Mouse (Mus musculus) MEL (cell line): ENCODE measurements around the gene Nemp1.

Source experiments
- BHLHE40 ChIP-seq: IDR thresholded peaks from 2 replicates; pipeline ENCODE4 v1.6.1; 2012; ENCODE audit warnings: low read depth, mild to moderate bottlenecking, inconsistent platforms, low read length, improper control_type of control experiment, borderline replicate concordance
- CTCF ChIP-seq, 3 experiments: IDR thresholded peaks in 2 of 3; conservative IDR thresholded peaks in 1 of 3; 2 replicates each; pipeline ENCODE4 v1.5.1; 2011 to 2012; ENCODE audit warnings: low read length in 3 of 3, low read depth in 2 of 3, mild to moderate bottlenecking in 2 of 3, improper control_type of control experiment in 1 of 3, inconsistent platforms in 1 of 3, mixed read lengths in 1 of 3, moderate library complexity in 1 of 3; ENCODE audit not compliant: control insufficient read depth in 1 of 3, insufficient read depth in 1 of 3, poor library complexity in 1 of 3, severe bottlenecking in 1 of 3
- EP300 ChIP-seq, 2 experiments: IDR thresholded peaks; 2 replicates each; pipeline ENCODE4 v1.6.1; 2011; ENCODE audit warnings: improper control_type of control experiment in 2 of 2, low read length in 2 of 2, low read depth in 1 of 2, mild to moderate bottlenecking in 1 of 2
- MAX ChIP-seq: IDR thresholded peaks from 2 replicates; pipeline ENCODE4 v1.6.1; 2011; ENCODE audit warnings: low read length, improper control_type of control experiment
- POLR2A ChIP-seq, 2 experiments: IDR thresholded peaks; 2 replicates each; pipeline ENCODE4 v1.6.1; 2011 to 2012; ENCODE audit warnings: low read length in 2 of 2, mild to moderate bottlenecking in 2 of 2, control low read depth in 1 of 2, improper control_type of control experiment in 1 of 2, low read depth in 1 of 2, moderate library complexity in 1 of 2; ENCODE audit not compliant: control insufficient read depth in 1 of 2, insufficient read depth in 1 of 2, poor library complexity in 1 of 2
- POLR2AphosphoS2 ChIP-seq: IDR thresholded peaks from 2 replicates; pipeline ENCODE4 v1.6.1; 2011; ENCODE audit warnings: low read length, improper control_type of control experiment
- RAD21 ChIP-seq: IDR thresholded peaks from 2 replicates; pipeline ENCODE4 v1.6.1; 2011; ENCODE audit warnings: mild to moderate bottlenecking, low read depth, low read length, improper control_type of control experiment
- TAL1 ChIP-seq: IDR thresholded peaks from 2 replicates; pipeline ENCODE4 v1.6.1; 2012; ENCODE audit warnings: mild to moderate bottlenecking, inconsistent platforms, low read length, moderate library complexity, mixed read lengths
- UBTF ChIP-seq: IDR thresholded peaks from 2 replicates; pipeline ENCODE4 v1.6.1; 2012; ENCODE audit warnings: low read depth, mild to moderate bottlenecking, inconsistent platforms, low read length, improper control_type of control experiment, moderate library complexity, borderline replicate concordance; ENCODE audit not compliant: insufficient read depth
- ZNF384 ChIP-seq: IDR thresholded peaks from 2 replicates; pipeline ENCODE4 v1.6.1; 2012; ENCODE audit warnings: low read depth, mild to moderate bottlenecking, inconsistent platforms, low read length, improper control_type of control experiment

GRCm38 (mm10) chr10:127691053-127691452 lies 24.4 kb downstream of the Nemp1 start:
- TF ChIP-seq RAD21 (no peak), UBTF (no peak), POLR2A (IDR thresholded peaks at IDR 0.05; ENCODE audit: control insufficient read depth in 1 of 2, insufficient read depth in 1 of 2, low read depth in 1 of 2, low read length in 2 of 2, poor library complexity in 1 of 2) (no peak), EP300 (IDR thresholded peaks at IDR 0.05; ENCODE audit: low read depth in 1 of 2, low read length in 2 of 2) (no peak), CTCF (IDR thresholded peaks at IDR 0.05 in 2 of 3, conservative IDR thresholded peaks at IDR 0.05 in 1 of 3; ENCODE audit: control insufficient read depth in 1 of 3, insufficient read depth in 1 of 3, low read depth in 2 of 3, low read length in 3 of 3, poor library complexity in 1 of 3, severe bottlenecking in 1 of 3) (peak; percentile 30 to 50 (median 35)), ZNF384 (no peak), BHLHE40 (no peak), TAL1 (no peak), MAX (no peak), POLR2AphosphoS2 (no peak)
